Mouse (Mus musculus): ENCODE measurements at regions not wholly inside any gene's neighbourhood (a gene's known extent, or its start where the extent isn't known, plus 50 kb on each side); places are given as distances from the start of the nearest gene placed in this dataset.

DNA sequence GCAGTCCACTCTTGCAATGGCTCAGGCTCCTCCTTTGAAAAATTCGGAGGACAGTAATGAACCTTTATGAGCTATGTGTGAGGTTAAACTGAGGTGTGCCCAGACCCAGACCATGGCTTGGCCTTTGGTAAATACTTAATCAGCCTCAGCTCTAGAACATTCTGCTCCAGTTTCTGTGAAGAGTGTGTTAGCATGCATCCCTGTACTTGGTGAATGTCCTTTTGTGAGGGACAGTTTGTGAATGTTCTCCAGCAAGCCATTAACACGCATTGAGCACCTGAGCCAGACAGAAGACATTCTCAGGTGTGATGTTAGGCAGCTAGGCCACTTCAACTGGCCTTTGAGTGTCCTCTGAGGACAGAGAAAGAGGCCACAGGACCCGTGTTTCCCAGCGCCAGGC lies 105.8 kb upstream of the Trpm1 start:
- TF ChIP-seq CTCF (IDR thresholded peaks at IDR 0.05; ENCODE audit: extremely low read depth, insufficient read length, insufficient replicate concordance, low read depth, low read length) (no peak), POLR2A (IDR thresholded peaks at IDR 0.05; ENCODE audit: low read depth, low read length) (no peak)

Measured in small intestine, adult 2 months (tissue).